Mouse (Mus musculus) stomach, embryonic 16.5 days (tissue): ENCODE measurements around the gene Mogat1. TPM values are rescaled to one million over a fixed set of nuclear protein-coding genes. Genes with fewer than 3 reads are reported as not detected.
A peak's percentile ranks its signal among the peaks of the same experiment; 100 is the strongest.

Experiments
- ATAC-seq: fragments of 200-750 bp; cut with Nextera tagmentation; 2 replicates; pipeline ENCODE4 v1.8.0; 2017; ENCODE audit warnings: moderate number of reproducible peaks, moderate TSS enrichment; ENCODE audit not compliant: insufficient read depth, low FRiP score
- H3K27ac ChIP-seq: fragments of 300-500 bp; sonication (generic); 2 replicates; pipeline ENCODE4 v1.5.1; 2014; ENCODE audit warnings: low read length
- H3K27me3 ChIP-seq: fragments of 300-500 bp; sonication (generic); 2 replicates; pipeline ENCODE4 v1.6.1; 2014; ENCODE audit warnings: low read length, control low read depth, mixed read lengths; ENCODE audit not compliant: control insufficient read depth, insufficient read depth
- H3K36me3 ChIP-seq: fragments of 300-500 bp; sonication (generic); 2 replicates; pipeline ENCODE4 v1.6.1; 2014; ENCODE audit warnings: low read length; ENCODE audit not compliant: control insufficient read depth, insufficient read depth
- H3K4me1 ChIP-seq: fragments of 300-500 bp; sonication (generic); 2 replicates; pipeline ENCODE4 v1.6.1; 2014; ENCODE audit warnings: low read length, control low read depth, mixed read lengths; ENCODE audit not compliant: control insufficient read depth, insufficient read depth
- H3K4me2 ChIP-seq: fragments of 300-500 bp; sonication (generic); 2 replicates; pipeline ENCODE4 v1.6.1; 2014; ENCODE audit warnings: low read depth, low read length, mixed read lengths
- H3K4me3 ChIP-seq: fragments of 300-500 bp; sonication (generic); replicated peaks from 2 replicates; pipeline ENCODE4 v1.5.1; 2014; ENCODE audit warnings: mild to moderate bottlenecking, low read length
- H3K9ac ChIP-seq: fragments of 300-500 bp; sonication (generic); 2 replicates; pipeline ENCODE4 v1.6.1; 2014; ENCODE audit warnings: low read length
- H3K9me3 ChIP-seq: fragments of 300-500 bp; sonication (generic); replicated peaks from 2 replicates; pipeline ENCODE4 v1.6.1; 2016; ENCODE audit warnings: low read length, control low read depth; ENCODE audit not compliant: control insufficient read depth
- WGBS: fragments of 180-500 bp; shearing (Covaris S2); extraction: QIAGEN DNeasy Blood & Tissue Kit; methylation state at CpG from one replicate; pipeline ENCODE4 v1.1.7; 2014; 5-methylcytosine and 5-hydroxymethylcytosine counted together
- polyA plus RNA-seq: library from polyadenylated mRNA; unstranded; fragments of >200 nt; fragmentation: Nextera tagmentation; extraction: Ambion mirVana; gene quantifications from 2 replicates; pipeline ENCODE4 v1.2.1, GENCODE M21; 2015

The Mogat1 gene
- polyA plus RNA-seq, 1 experiment from 2014 or later = 0.49 TPM

GRCm38 (mm10) chr1:78502527-78502926, 8.3 kb upstream of the Mogat1 start:
- Histone ChIP-seq H3K9ac (no peak overlapping the region), H3K27ac (no peak overlapping the region), H3K4me2 (no peak overlapping the region), H3K27me3 (no peaks in the 10 kb centered on the region), H3K4me3 (no peak overlapping the region), H3K36me3 (no peaks in the 10 kb centered on the region), H3K9me3 (no peaks in the 10 kb centered on the region), H3K4me1 (no peaks in the 10 kb centered on the region)
- ATAC-seq = no peak
- 88% methylated on average over 6 of the region's 6 CpGs for WGBS

GRCm38 (mm10) chr1:78507137-78507536, 3.7 kb upstream of the Mogat1 start:
- H3K9me3 ChIP-seq = no peaks in the 10 kb centered on the region
- H3K9ac ChIP-seq = no peak overlapping the region
- WGBS = 56% methylated on average over 1 of the region's 1 CpGs
- no peak overlapping the region for H3K4me2 ChIP-seq
- H3K27me3 ChIP-seq = no peaks in the 10 kb centered on the region
- no peaks in the 10 kb centered on the region for H3K36me3 ChIP-seq
- no peak overlapping the region for H3K4me3 ChIP-seq
- no peak; the same call in 1 of the 2 replicates for ATAC-seq
- no peaks in the 10 kb centered on the region for H3K4me1 ChIP-seq
- H3K27ac ChIP-seq = no peak overlapping the region

DNA sequence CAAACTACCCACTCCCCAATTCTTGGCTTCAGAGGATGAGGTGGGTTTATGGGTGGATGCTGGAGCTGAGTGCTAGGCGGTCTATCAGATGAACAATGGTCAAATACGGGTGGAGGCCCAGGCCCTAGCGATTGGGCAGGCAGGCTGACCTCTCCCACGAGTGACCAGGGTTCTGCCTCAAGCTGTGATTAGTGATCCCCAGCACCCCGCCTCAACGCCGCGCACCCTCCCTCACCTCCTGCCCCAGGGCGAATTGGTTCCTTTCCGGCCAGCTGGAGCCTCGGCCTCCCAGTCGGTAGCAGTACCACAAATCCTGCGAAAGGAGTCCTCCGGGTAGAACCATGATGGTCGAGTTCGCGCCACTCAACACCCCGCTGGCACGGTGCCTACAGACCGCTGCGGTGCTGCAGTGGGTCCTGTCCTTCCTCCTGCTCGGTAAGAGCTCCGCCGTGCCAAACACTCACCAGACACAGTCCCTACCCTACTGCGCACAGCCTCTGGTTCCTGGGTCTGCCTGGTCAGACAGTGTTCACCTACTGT, 900 bp downstream of the Mogat1 start, which contains the start of gene BC035947:
TSS of gene BC035947 (minus strand) at position 538 of the 540 bp plus-strand sequence.
- WGBS = 5% methylated on average over 25 of the region's 25 CpGs
- Histone ChIP-seq H3K4me3 (peak within 1 kb of the TSS; percentile 32), H3K4me1 (no peaks in the 10 kb centered on the region), H3K9ac (peak within 1 kb of the TSS; percentile 13), H3K27me3 (no peaks in the 10 kb centered on the region), H3K9me3 (no peaks in the 10 kb centered on the region), H3K4me2 (peak within 1 kb of the TSS; percentile 50), H3K27ac (no peak within 1 kb of the TSS), H3K36me3 (no peaks in the 10 kb centered on the region)
- peak; percentile 47; the same call in 1 of the 2 replicates for ATAC-seq

- Histone ChIP-seq H3K36me3 (no peaks in the 10 kb centered on the region), H3K4me3 (no peak overlapping the region), H3K27ac (no peak overlapping the region), H3K9ac (no peak overlapping the region), H3K4me2 (no peak overlapping the region), H3K9me3 (no peaks in the 10 kb centered on the region), H3K4me1 (no peaks in the 10 kb centered on the region), H3K27me3 (no peaks in the 10 kb centered on the region)
- ATAC-seq = no peak
- WGBS = 82% methylated on average over 8 of the region's 8 CpGs
Measured at GRCm38 (mm10) chr1:78512756-78513155, 2.0 kb downstream of the Mogat1 start.

GRCm38 (mm10) chr1:78518907-78519306, 8.1 kb downstream of the Mogat1 start:
- H3K9me3 ChIP-seq = no peaks in the 10 kb centered on the region
- no peak overlapping the region for H3K4me2 ChIP-seq
- 81% methylated on average over 7 of the region's 7 CpGs for WGBS
- no peak for ATAC-seq
- H3K4me1 ChIP-seq = no peaks in the 10 kb centered on the region
- H3K27ac ChIP-seq = no peak overlapping the region
- H3K27me3 ChIP-seq = no peaks in the 10 kb centered on the region
- no peak overlapping the region for H3K9ac ChIP-seq
- no peaks in the 10 kb centered on the region for H3K36me3 ChIP-seq
- no peak overlapping the region for H3K4me3 ChIP-seq

- Histone ChIP-seq H3K27ac (no peak overlapping the region), H3K9ac (no peak overlapping the region), H3K36me3 (no peaks in the 10 kb centered on the region), H3K4me2 (no peak overlapping the region), H3K4me1 (no peaks in the 10 kb centered on the region), H3K27me3 (no peaks in the 10 kb centered on the region), H3K9me3 (no peaks in the 10 kb centered on the region), H3K4me3 (no peak overlapping the region)
- no peak for ATAC-seq
- 50% methylated on average over 23 of the region's 23 CpGs for WGBS
Measured at GRCm38 (mm10) chr1:78525189-78525886, 14.5 kb downstream of the Mogat1 start.

DNA sequence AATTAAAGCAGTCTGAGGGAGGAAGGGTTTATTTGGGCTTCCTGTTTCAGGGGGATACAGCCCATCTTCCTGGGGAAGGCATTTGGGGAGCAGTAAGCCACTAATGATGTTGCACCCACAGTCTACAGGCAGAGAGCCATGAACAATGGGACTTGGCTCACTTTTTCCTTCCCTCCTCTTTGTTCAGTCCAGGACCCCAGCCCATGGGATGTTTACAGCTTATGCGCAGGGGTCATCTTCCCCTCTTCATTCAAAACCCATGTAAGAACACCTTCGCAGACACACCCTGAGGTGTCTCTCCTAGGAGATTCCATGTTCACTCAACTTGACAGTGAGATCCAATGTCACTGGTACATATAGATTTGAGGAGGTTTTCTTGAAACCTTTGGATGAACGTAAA, 17.6 kb downstream of the Mogat1 start:
- WGBS = 92% methylated on average over 3 of the region's 3 CpGs
- no peaks in the 10 kb centered on the region for H3K9me3 ChIP-seq
- H3K27ac ChIP-seq = no peak overlapping the region
- H3K4me1 ChIP-seq = no peaks in the 10 kb centered on the region
- no peaks in the 10 kb centered on the region for H3K27me3 ChIP-seq
- no peaks in the 10 kb centered on the region for H3K36me3 ChIP-seq
- H3K4me3 ChIP-seq = no peak overlapping the region
- H3K9ac ChIP-seq = no peak overlapping the region
- H3K4me2 ChIP-seq = no peak overlapping the region
- no peak for ATAC-seq

- Histone ChIP-seq H3K4me1 (no peaks in the 10 kb centered on the region), H3K4me3 (no peak overlapping the region), H3K9ac (no peak overlapping the region), H3K4me2 (no peak overlapping the region), H3K9me3 (no peaks in the 10 kb centered on the region), H3K36me3 (no peaks in the 10 kb centered on the region), H3K27me3 (no peaks in the 10 kb centered on the region), H3K27ac (no peak overlapping the region)
- ATAC-seq = no peak
- WGBS = 78% methylated on average over 8 of the region's 8 CpGs
Measured at GRCm38 (mm10) chr1:78529011-78529410, 18.2 kb downstream of the Mogat1 start.

- 70% methylated on average over 7 of the region's 7 CpGs for whole genome bisulfite sequencing
- Histone ChIP-seq H3K36me3 (no peaks in the 10 kb centered on the region), H3K9ac (no peak overlapping the region), H3K27me3 (no peaks in the 10 kb centered on the region), H3K9me3 (no peaks in the 10 kb centered on the region), H3K27ac (no peak overlapping the region), H3K4me3 (no peak overlapping the region), H3K4me1 (no peaks in the 10 kb centered on the region), H3K4me2 (no peak overlapping the region)
- no peak for ATAC-seq
Measured at GRCm38 (mm10) chr1:78530500-78531215, 19.9 kb downstream of the Mogat1 start.
